Mouse (Mus musculus) heart, postnatal 0 days (tissue): ENCODE data around the gene Flrt1. TPM values are rescaled to one million over a fixed set of nuclear protein-coding genes. Genes with fewer than 3 reads are reported as not detected.

Source experiments
- ATAC-seq: fragments of 200-750 bp; cut with Nextera tagmentation; 2 replicates; pipeline ENCODE4 v1.8.0; 2017; ENCODE audit warnings: low read depth, moderate number of reproducible peaks, moderate library complexity; ENCODE audit not compliant: insufficient read depth
- DNase-seq: peaks from one replicate; pipeline ENCODE4 v3.0.0-alpha.2; 2016; ENCODE audit warnings: low spot score
- H3K27ac ChIP-seq: fragments of 300-500 bp; sonication (generic); 2 replicates; pipeline ENCODE4 v1.5.1; 2014; ENCODE audit warnings: low read depth, mild to moderate bottlenecking
- H3K27me3 ChIP-seq: fragments of 300-500 bp; sonication (generic); 2 replicates; pipeline ENCODE4 v1.6.1; 2014; ENCODE audit warnings: low read length, mixed read lengths; ENCODE audit not compliant: control insufficient read depth, insufficient read depth
- H3K36me3 ChIP-seq: fragments of 300-500 bp; sonication (generic); replicated peaks from 2 replicates; pipeline ENCODE4 v1.6.1; 2014; ENCODE audit warnings: low read length, mixed read lengths; ENCODE audit not compliant: control insufficient read depth, insufficient read depth
- H3K4me1 ChIP-seq: fragments of 300-500 bp; sonication (generic); 2 replicates; pipeline ENCODE4 v1.6.1; 2014; ENCODE audit warnings: antibody characterized with exemption; ENCODE audit not compliant: control insufficient read depth, insufficient read depth
- H3K4me2 ChIP-seq: fragments of 300-500 bp; sonication (generic); 2 replicates; pipeline ENCODE4 v1.6.1; 2014; ENCODE audit warnings: low read depth, mild to moderate bottlenecking, low read length, moderate library complexity
- H3K4me3 ChIP-seq: fragments of 300-500 bp; sonication (generic); 2 replicates; pipeline ENCODE4 v1.5.1; 2014; ENCODE audit warnings: low read depth, low read length
- H3K9ac ChIP-seq: fragments of 300-500 bp; sonication (generic); replicated peaks from 2 replicates; pipeline ENCODE4 v1.6.1; 2014; ENCODE audit warnings: low read depth, low read length, mixed read lengths
- H3K9me3 ChIP-seq: fragments of 300-500 bp; sonication (generic); replicated peaks from 2 replicates; pipeline ENCODE4 v1.6.1; 2016; ENCODE audit warnings: low read length; ENCODE audit not compliant: control insufficient read depth
- CTCF ChIP-seq: IDR thresholded peaks from 2 replicates; pipeline ENCODE4 v1.5.1; 2016; ENCODE audit warnings: antibody characterized with exemption, control low read depth, low read depth
- EP300 ChIP-seq: IDR thresholded peaks from 2 replicates; pipeline ENCODE4 v1.6.1; 2016; ENCODE audit warnings: antibody characterized with exemption, low read depth
- WGBS: fragments of 180-500 bp; shearing (Covaris S2); extraction: QIAGEN DNeasy Blood & Tissue Kit; methylation state at CpG from one replicate; pipeline ENCODE4 v1.1.7; 2014; 5-methylcytosine and 5-hydroxymethylcytosine counted together
- polyA plus RNA-seq: library from polyadenylated mRNA; unstranded; fragments of >200 nt; fragmentation: Nextera tagmentation; extraction: Ambion mirVana; gene quantifications from 2 replicates; pipeline ENCODE4 v1.2.1, GENCODE M21; 2015
- total RNA-seq: library from RNA; depleted of rRNA; stranded (reverse); fragments of >200 nt; gene quantifications from 2 replicates; pipeline ENCODE4 v1.2.3, GENCODE M21; 2014; ENCODE audit warnings: low replicate concordance

Flrt1 gene
- total and polyA plus RNA-seq, 2 experiments from 2014 or later = 0.23 to 1.0 TPM

DNA sequence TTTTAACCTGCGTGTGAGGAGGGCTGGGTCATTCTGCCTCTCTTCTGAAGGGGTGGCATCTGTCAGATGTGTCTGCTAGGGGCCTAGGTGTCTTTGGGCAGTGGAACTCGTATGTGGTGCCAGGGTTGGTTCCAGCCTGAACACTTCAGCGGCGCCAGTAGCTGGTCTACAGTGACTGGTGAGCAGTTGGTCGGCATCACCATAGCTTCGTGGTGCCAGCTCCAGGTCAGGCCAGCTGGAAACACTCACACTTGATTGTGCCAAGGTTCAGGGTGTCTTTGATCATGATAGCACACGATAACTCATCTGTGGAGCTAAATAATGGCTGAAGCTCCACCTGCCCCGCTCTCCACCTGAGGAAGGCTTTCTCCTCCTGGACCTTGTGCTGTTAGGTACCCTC is 42.6 kb downstream of the Flrt1 start:
- TF ChIP-seq EP300 = no peak
- TF ChIP-seq CTCF = no peak
- DNase-seq (no peak), ATAC-seq (no peak)
- Histone ChIP-seq H3K27me3 (no peaks in the 10 kb centered on the region), H3K36me3 (no peaks in the 10 kb centered on the region), H3K4me2 (no peak overlapping the region), H3K27ac (no peak overlapping the region), H3K9me3 (no peaks in the 10 kb centered on the region), H3K4me1 (peaks cover 12% of the 10 kb centered on the region), H3K9ac (no peak overlapping the region), H3K4me3 (no peak overlapping the region)
- 88% methylated on average over 8 of the region's 8 CpGs for WGBS

DNA sequence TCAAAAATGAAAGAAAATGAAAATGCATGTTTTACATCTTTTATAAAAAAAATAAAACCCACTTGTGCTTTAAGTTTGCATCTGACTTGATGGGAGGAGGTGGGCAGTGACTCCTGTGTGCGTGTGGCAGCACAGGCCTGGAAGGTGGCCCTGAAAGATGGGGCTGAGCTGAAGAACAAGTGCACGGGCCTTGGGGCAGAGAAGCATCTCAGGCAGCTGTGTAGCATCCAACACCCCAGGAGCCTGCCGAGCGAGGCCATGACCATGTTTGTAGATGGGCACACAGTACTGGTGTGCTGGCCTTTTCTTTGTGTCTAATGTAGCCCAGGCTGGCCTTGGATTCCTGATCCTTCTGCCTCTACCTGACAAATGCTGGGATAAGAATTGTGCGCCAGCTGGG is 43.4 kb downstream of the Flrt1 start:
- no peaks in the 10 kb centered on the region for H3K27me3 ChIP-seq
- no peaks in the 10 kb centered on the region for H3K36me3 ChIP-seq
- TF ChIP-seq EP300 (no peak), CTCF (no peak)
- no peaks in the 10 kb centered on the region for H3K9me3 ChIP-seq
- peaks cover 14% of the 10 kb centered on the region for H3K4me1 ChIP-seq
- ATAC-seq = no peak
- 88% methylated on average over 5 of the region's 5 CpGs for whole genome bisulfite sequencing
- no peak overlapping the region for H3K27ac ChIP-seq
- H3K4me3 ChIP-seq = no peak overlapping the region
- no peak overlapping the region for H3K4me2 ChIP-seq
- DNase-seq = no peak
- H3K9ac ChIP-seq = no peak overlapping the region

DNA sequence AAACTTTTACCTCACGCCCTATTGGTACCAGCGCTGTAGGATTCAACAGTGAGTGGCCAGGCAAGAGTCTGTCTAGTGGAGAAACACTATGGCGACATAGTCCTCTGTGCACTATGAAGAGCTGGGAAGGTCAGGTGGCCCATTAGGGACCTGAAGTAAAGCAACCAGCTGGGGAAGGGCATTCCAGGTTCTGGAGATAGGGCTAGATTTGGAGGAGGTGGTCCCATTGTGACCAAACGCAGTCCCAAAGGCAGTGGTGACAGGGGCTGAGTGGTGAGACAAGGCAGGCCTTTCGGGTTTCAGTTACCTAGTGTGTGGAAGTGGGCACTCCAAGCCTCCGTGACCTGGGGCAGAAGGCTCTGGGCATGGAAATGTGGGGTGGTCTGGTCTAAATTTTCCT is 47.0 kb downstream of the Flrt1 start:
- Histone ChIP-seq H3K4me2 (peak overlapping the region; percentile 99), H3K9me3 (no peaks in the 10 kb centered on the region), H3K9ac (no peak overlapping the region), H3K4me3 (peak overlapping the region; percentile 68; the same call in 1 of the 2 replicates), H3K27me3 (no peaks in the 10 kb centered on the region), H3K4me1 (peaks cover 16% of the 10 kb centered on the region), H3K36me3 (no peaks in the 10 kb centered on the region), H3K27ac (peak overlapping the region; percentile 97)
- no peak for TF ChIP-seq EP300
- no peak for TF ChIP-seq CTCF
- DNase-seq (no peak), ATAC-seq (no peak)
- WGBS = 41% methylated on average over 6 of the region's 6 CpGs

DNA sequence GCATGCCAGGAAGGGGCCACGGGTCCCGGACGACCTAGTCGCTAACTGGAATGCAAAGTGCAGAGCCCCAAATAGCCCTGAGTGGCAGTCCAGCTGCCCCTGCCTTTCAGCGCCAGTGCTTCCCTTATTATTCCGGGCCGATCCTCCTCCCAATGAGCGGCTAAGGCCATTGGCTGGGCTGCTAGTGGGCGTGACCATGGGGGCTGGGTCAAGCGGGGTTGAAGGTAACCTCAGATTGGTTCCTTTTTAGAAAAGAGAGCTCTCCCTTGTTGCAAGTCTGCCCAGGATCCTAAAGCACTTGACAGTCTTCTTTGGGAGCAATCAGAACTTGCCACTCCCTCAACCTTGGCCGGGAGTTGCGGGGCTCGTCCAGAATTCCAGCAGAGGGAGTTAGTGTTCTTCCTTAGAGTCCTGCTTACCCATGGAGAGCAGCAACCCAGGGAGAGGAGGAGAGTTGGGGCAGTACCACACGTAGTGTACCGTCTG is 47.8 kb downstream of the Flrt1 start:
- DNase-seq (peak; percentile 95), ATAC-seq (peak; percentile 88)
- no peaks in the 10 kb centered on the region for H3K27me3 ChIP-seq
- peaks cover 16% of the 10 kb centered on the region for H3K4me1 ChIP-seq
- peak overlapping the region; percentile 68 for H3K4me3 ChIP-seq
- under 1% methylated on average over 15 of the region's 15 CpGs for WGBS
- TF ChIP-seq EP300 (no peak), CTCF (peak; percentile 46)
- H3K36me3 ChIP-seq = no peaks in the 10 kb centered on the region
- H3K9ac ChIP-seq = peak overlapping the region; percentile 74
- H3K4me2 ChIP-seq = peak overlapping the region; percentile 99
- H3K9me3 ChIP-seq = no peaks in the 10 kb centered on the region
- H3K27ac ChIP-seq = peak overlapping the region; percentile 97

DNA sequence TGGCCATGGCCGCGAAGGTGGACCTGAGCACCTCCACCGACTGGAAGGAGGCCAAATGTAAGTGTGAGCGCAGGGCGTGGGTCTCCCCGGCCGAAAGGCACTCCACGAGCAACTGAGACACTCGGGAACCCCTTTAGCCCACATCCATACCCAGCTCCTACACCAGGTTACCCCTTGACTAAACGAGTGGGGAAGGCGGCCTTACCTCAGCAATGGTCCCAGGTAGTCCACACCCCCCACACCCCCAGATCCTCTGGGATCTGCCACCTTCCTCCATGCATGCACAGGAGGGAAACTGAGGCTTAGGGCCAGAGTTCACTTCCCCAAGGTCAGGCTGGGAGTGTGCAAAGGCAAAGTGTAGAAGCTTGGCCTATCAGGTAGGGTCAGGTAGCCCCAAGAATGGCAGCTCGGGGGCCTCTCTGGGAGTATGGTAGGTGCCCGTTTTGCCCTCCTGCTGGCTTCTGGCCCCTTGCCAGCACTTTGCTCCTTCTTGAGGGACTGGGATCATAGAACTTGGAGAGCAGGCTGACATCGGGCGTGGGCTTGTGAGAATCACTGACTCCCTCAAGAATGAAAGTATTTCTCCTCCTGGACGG is 48.3 kb downstream of the Flrt1 start:
- H3K9ac ChIP-seq = peak overlapping the region; percentile 74
- TF ChIP-seq EP300 (0 out of 2 replicates have a peak, but pooled peaks have one; percentile 23), CTCF (no peak)
- H3K36me3 ChIP-seq = no peaks in the 10 kb centered on the region
- 4% methylated on average over 16 of the region's 16 CpGs for WGBS
- peak overlapping the region; percentile 99 for H3K4me2 ChIP-seq
- H3K4me3 ChIP-seq = peak overlapping the region; percentile 68
- peaks cover 16% of the 10 kb centered on the region for H3K4me1 ChIP-seq
- no peaks in the 10 kb centered on the region for H3K27me3 ChIP-seq
- H3K9me3 ChIP-seq = no peaks in the 10 kb centered on the region
- H3K27ac ChIP-seq = peak overlapping the region; percentile 97
- ATAC-seq (peak; percentile 9), DNase-seq (no peak)
